Mouse (Mus musculus) olfactory bulb, adult 2 months (tissue): ENCODE results near the gene Kpnb1. TPM values are rescaled to one million over a fixed set of nuclear protein-coding genes. Genes with fewer than 3 reads are reported as not detected.
"Not testable (repeated sequence)": the region's sequence is repeated elsewhere in the genome, so short reads cannot be mapped to it uniquely, and the experiment has no call there.

Source experiments
- H3K27ac ChIP-seq: fragments of 200-500 bp; 2 replicates; pipeline ENCODE4 v1.5.1; 2012; ENCODE audit warnings: low read depth, low read length; ENCODE audit not compliant: insufficient read depth
- H3K4me1 ChIP-seq: fragments of 200-500 bp; 2 replicates; pipeline ENCODE4 v1.6.1; 2012; ENCODE audit warnings: low read length; ENCODE audit not compliant: control insufficient read depth, insufficient read depth
- H3K4me3 ChIP-seq: fragments of 200-500 bp; 2 replicates; pipeline ENCODE4 v1.5.1; 2012; ENCODE audit warnings: mild to moderate bottlenecking, low read depth, low read length, moderate library complexity; ENCODE audit not compliant: insufficient read depth
- CTCF ChIP-seq: fragments of 200-500 bp; IDR thresholded peaks from 2 replicates; pipeline ENCODE4 v1.5.1; 2012; ENCODE audit warnings: low read depth, mild to moderate bottlenecking, low read length, moderate library complexity; ENCODE audit not compliant: insufficient read depth
- POLR2A ChIP-seq: fragments of 200-500 bp; IDR thresholded peaks from 2 replicates; pipeline ENCODE4 v1.6.1; 2012; ENCODE audit warnings: mild to moderate bottlenecking, low read depth, low read length, moderate library complexity; ENCODE audit not compliant: insufficient read depth
- WGBS: fragments of 180-500 bp; shearing (Covaris S2); methylation state at CpG from one replicate; pipeline ENCODE4 v1.1.7; 2018; 5-methylcytosine and 5-hydroxymethylcytosine counted together
- polyA plus RNA-seq: library from polyadenylated mRNA; stranded (reverse); fragments of >200 nt; gene quantifications from 2 replicates; pipeline ENCODE4 v1.2.4, GENCODE M21; 2012; ENCODE audit warnings: low replicate concordance; ENCODE audit not compliant: missing spikeins, insufficient read depth, insufficient read length

The Kpnb1 gene
- polyA plus RNA-seq, 1 experiment: not detected

DNA sequence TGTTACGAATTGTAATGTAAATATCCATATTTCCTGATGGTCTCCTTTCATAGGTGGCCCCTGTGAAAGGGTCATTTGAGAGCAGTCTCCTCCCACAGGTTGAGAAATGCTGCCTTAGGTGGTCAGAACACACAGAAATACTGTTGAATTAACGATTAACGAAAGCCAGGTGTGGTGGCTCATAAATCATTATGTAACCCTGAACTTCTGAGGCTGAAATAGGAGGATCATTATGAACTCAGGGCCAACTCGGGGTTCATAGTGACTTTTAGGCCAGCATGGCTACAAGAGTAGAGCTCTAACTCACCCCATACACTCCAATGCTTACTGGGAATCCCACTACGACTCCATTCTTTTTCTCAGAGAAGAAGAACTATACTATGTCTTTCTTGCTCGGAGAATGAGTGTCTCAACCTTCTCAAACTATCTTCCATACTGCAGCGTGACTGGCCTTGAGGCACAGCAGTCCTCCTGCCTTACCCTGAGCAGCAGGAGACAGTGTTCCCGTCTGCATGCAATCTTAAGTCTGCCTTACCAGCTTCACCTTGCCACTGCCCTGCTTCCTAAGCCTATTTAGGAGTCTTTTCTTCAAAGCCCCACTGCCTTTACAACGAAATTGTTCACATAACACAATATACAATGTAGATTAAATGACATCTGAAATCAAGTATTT, 23.2 kb upstream of the Kpnb1 start:
- no peak overlapping the region for H3K4me3 ChIP-seq
- peaks cover 4% of the 10 kb centered on the region for H3K4me1 ChIP-seq
- H3K27ac ChIP-seq: no peak overlapping the region
- WGBS: 91% methylated on average over 9 of the region's 9 CpGs
- TF ChIP-seq POLR2A (no peak), CTCF (no peak)

DNA sequence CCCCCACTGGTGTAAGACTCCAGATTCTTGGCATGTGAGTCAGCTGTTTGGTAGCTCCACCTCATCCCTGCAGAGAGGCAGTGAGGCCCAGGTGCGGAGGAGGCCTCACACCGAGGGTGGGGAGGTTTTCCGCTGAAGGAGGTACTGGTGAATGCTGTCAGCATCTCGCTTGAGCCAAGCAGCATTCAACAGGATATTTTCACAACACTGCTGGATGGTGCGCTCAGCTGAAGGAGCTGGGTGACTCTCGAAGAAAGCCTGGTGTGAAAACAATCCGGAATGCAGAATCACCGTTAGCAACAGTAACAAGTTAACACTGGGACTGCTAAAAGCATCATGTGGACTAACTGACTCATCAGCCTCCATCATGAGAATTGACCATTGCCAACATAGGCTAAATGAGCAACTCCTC, 19.3 kb upstream of the Kpnb1 start:
- TF ChIP-seq POLR2A (no peak), CTCF (no peak)
- peaks cover 4% of the 10 kb centered on the region for H3K4me1 ChIP-seq
- 41% methylated on average over 8 of the region's 8 CpGs for WGBS
- H3K4me3 ChIP-seq: no peak overlapping the region
- no peak overlapping the region for H3K27ac ChIP-seq

DNA sequence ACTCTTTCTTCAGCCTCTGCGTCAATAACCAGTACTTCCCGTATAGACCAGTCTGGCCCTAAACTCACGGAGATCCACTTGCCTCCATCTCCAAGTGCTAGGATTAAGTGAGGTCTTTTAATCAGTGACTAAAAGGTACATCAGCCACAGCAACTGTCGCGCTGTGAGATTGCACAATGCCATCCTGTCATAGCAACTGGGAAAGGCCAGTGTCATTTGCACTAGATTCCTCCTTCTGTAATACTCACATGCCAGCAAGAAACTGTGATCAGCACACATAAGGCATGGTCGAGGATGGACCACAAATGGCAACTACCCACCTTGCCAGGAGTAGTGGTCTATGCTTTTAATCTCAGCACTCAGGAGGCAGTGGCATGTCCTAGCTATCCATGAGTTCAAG, 11.8 kb upstream of the Kpnb1 start:
- WGBS: 88% methylated on average over 6 of the region's 6 CpGs
- no peak overlapping the region for H3K27ac ChIP-seq
- TF ChIP-seq CTCF (no peak), POLR2A (no peak)
- no peak overlapping the region for H3K4me3 ChIP-seq
- no peaks in the 10 kb centered on the region for H3K4me1 ChIP-seq

DNA sequence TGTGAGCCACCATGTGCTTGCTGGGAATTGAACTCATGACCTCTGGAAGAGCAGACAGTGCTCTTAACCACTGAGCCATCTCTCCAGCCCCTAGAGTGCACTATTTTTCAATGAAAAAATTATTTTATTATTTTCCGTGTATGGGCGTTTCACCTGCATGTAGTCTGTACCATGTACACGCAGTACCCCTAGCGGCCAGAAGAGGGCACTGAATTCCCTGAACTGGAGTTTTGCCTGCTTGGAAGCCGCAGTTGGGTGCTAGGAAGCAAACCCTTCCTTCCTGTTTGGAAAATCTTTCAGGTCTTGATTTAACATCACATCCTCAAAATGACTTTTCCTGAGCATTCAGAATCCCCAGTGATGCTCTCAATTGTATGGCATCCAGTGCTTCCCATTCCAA, 10.9 kb upstream of the Kpnb1 start:
- TF ChIP-seq POLR2A (no peak), CTCF (0 out of 2 replicates have a peak, but pooled peaks have one; percentile 37)
- Histone ChIP-seq H3K4me3 (no peak overlapping the region), H3K4me1 (no peaks in the 10 kb centered on the region), H3K27ac (no peak overlapping the region)
- WGBS: 12% methylated on average over 5 of the region's 5 CpGs

DNA sequence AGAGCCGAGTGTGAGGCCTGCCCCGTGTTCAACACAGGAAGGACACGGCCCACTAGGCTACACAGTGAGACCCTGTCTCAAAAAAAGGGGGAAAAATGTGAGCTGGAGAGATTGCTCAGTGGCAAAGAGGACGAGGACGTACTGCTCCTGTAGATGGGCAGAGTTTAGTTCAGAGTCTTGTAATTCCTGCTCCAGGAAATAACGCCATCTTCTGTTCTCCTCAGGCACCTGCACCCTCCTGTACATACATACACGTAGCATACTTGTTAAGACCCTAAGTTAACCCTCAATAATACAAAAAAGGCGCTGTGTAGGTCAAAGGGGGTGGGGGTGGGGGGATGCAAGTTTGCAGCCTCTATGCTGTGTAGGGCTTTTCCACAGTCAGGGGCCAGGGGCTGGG, 9.3 kb upstream of the Kpnb1 start:
- WGBS: 78% methylated on average over 8 of the region's 8 CpGs

DNA sequence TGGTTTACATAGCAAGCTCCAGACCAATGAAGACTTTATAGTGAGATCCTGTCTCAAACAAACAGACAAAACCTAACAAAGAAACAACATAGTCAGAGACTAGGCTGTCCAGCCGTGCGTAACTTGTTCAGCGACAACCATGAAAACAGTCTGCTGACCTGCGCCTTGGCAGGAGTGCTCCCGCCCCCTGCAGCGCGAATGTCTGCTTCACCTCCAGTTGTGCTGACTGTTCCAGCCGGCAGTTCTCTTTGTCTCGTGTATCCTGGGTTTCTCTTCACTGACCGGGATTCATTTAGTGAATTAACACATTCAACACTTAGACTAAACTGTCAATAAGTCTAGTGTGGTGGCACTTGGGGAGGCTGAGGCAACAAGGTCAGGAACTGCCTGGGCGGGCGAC, 8.9 kb upstream of the Kpnb1 start:
- Histone ChIP-seq H3K4me1 (no peaks in the 10 kb centered on the region), H3K4me3 (no peak overlapping the region), H3K27ac (no peak overlapping the region)
- 68% methylated on average over 12 of the region's 12 CpGs for WGBS
- TF ChIP-seq POLR2A (no peak), CTCF (no peak)

More for the DNA sequence above, 9.3 kb upstream of the Kpnb1 start:
- H3K4me1 ChIP-seq: no peaks in the 10 kb centered on the region
- no peak for TF ChIP-seq CTCF
- no peak for TF ChIP-seq POLR2A
- no peak overlapping the region for H3K4me3 ChIP-seq
- no peak overlapping the region for H3K27ac ChIP-seq

DNA sequence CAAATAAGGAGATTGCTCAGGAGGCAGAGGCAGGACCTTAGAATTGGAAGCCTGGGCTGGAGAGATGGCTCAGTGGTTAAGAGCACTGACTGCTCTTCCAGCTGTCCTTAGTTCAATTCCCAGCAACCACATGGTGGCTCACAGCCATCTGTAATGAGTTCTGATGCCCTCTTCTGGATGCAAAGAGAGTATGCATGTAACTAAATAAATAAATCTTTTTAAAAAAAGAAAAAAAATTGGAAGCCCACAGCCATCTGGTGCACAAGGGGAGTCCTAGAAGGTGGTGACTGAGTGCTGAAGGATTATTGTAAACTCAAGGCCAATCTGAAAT, 4.9 kb upstream of the Kpnb1 start:
- Histone ChIP-seq H3K4me1 (no peaks in the 10 kb centered on the region), H3K27ac (no peak overlapping the region), H3K4me3 (no peak overlapping the region)
- TF ChIP-seq CTCF (no peak), POLR2A (no peak)

DNA sequence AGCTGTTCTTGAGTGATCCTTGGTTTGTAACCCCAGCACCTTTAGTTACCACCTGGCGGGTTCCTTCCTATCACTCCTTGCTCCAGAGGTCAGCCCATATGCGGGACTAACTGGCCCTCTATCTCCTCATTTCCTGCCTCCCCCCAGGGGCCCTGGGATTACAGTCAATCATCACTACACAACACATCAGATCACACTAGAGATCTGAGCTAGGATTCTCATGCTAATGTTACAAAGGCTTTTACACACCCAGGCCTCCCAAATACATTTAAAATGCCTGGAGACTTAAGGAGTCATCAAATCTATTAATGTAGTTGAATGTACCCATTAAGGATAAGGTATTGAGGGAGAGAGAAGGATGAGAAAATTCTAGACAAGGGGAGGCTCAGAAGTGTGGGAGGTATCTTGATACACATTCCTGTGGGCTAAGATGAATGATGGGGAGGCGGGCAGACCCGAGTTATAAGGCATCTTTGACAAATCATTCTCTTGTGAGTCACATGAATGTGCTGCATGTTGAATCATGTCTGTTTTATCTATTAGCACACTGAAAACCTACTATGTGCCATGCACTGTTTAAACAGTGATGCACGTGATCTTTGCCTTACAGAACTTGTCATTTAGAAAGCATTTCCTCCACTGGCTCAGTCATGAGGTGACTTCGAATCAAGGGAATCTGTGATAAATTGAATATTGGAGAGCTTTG, 4.4 kb upstream of the Kpnb1 start:
- Histone ChIP-seq H3K4me1 (no peaks in the 10 kb centered on the region), H3K27ac (no peak overlapping the region), H3K4me3 (no peak overlapping the region)
- TF ChIP-seq CTCF (no peak), POLR2A (no peak)
- 82% methylated on average over 6 of the region's 6 CpGs for WGBS

DNA sequence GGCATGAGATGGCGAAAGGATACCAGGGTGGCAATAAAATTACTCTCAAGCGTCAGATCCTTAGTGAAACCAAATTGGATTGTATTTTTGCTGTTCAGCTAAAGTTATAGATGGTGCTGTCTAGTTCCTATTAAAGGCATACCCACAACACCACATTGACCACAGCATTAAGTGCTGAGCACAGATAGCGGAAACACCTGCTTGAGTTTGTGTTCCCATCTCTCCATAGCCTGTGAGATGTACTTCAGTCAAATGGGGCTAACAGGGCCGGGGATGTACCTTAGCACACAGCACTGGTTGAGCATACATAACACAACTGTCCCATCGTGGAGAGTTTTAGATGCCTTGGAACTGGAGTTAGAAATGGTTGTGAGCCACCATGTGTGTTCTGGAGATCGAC, 3.3 kb upstream of the Kpnb1 start:
- TF ChIP-seq POLR2A: no peak
- TF ChIP-seq CTCF: no peak
- no peak overlapping the region for H3K4me3 ChIP-seq
- 90% methylated on average over 6 of the region's 6 CpGs for WGBS

DNA sequence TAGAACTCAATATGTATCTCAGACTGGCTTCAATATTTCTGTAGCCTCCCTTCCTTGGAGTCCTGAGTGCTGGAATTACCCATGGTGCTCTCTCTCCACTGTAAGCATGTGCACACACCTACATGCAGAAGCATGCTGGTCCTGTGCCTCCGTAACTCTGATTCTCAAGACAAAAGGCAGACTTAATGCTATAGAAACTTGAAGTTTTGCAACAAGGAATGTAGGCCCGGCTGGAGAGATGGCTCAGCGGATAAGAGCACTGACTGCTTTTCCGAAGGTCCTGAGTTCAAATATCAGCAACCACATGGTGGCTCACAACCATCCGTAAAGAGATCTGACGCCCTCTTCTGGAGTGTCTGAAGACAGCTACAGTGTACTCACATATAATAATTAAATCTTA, 2.0 kb upstream of the Kpnb1 start:
- H3K4me1 ChIP-seq, H3K27ac ChIP-seq, H3K4me3 ChIP-seq: not testable (repeated sequence)
- WGBS: 88% methylated on average over 6 of the region's 6 CpGs

More for the DNA sequence above, 3.3 kb upstream of the Kpnb1 start:
- Histone ChIP-seq H3K27ac (no peak overlapping the region), H3K4me1 (no peaks in the 10 kb centered on the region)
